Mouse (Mus musculus): ENCODE results near the gene Sf3a3. TPM values are rescaled to one million over a fixed set of nuclear protein-coding genes. Genes with fewer than 3 reads are reported as not detected.
"Not testable (repeated sequence)": the region's sequence is repeated elsewhere in the genome, so short reads cannot be mapped to it uniquely, and the experiment has no call there.

The Sf3a3 gene
- total RNA-seq, 2 experiments from 2014 or later = 36.3 to 36.6 TPM

GRCm38 (mm10) chr4:124694572-124694971, 20.0 kb upstream of the Sf3a3 start:
- intact Hi-C loops (cut with DNase I) = no loop called here
- DNase-seq (ENCODE audit: extremely low spot score in 1 of 2, low spot score in 2 of 2) = no peak

DNA sequence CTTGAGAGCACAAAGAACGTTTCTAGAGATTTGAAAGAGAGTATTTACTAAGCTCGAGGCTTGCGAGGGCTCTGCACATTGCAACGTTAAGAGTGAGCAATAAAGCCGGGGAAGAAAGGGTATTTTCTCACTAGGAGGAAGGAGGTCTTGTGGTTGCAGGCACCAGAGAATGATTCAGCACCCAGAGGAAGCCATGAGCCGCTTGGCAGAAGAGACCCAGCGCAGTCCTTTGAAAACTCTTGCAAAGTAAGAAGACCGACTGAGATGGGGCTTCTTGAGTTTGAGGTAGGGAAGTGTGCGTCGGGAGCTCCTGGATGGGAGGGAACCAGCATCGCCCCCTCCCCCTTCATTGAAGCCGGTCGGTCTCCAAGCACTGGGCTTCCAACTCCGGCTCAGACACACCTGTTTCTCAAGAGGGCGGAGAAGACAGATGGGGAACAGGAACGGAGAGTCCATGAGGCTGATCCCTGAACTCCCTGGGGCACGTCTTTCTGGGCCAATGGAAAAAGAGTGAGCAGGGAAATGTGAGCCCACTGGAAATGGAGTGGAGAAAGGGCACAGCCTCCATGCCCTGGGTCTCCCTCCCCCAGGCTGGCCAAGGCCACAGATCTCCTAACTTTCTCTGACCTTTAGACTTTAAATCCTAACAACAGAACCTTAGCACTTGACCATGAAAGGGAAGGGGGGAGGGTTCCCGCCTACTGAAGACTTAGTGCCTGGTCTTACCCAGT, 18.6 kb upstream of the Sf3a3 start:
- no peak for DNase-seq (ENCODE audit: extremely low spot score in 1 of 2, low spot score in 2 of 2)
- intact Hi-C loops (cut with DNase I) = no loop called here

GRCm38 (mm10) chr4:124699791-124700190, 14.8 kb upstream of the Sf3a3 start:
- no peak for DNase-seq (ENCODE audit: extremely low spot score in 1 of 2, low spot score in 2 of 2)
- intact Hi-C loops (cut with DNase I) = no loop called here

- intact Hi-C loops (cut with DNase I) = no loop called here
- peak in 1 of 2 experiments; percentile 84 for DNase-seq (ENCODE audit: extremely low spot score in 1 of 2, low spot score in 2 of 2)
These were observed 14.2 kb upstream of the Sf3a3 start, which contains the start of gene Fhl3 for GRCm38 (mm10) chr4:124700248-124700971. Gene Fhl3, plus strand, starts transcription at chr4:124700701.

GRCm38 (mm10) chr4:124701052-124701845, 13.3 kb upstream of the Sf3a3 start:
- DNase-seq (ENCODE audit: extremely low spot score in 1 of 2, low spot score in 2 of 2) = peak in 1 of 2 experiments; percentile 71
- intact Hi-C loops (cut with DNase I) = no loop called here

DNA sequence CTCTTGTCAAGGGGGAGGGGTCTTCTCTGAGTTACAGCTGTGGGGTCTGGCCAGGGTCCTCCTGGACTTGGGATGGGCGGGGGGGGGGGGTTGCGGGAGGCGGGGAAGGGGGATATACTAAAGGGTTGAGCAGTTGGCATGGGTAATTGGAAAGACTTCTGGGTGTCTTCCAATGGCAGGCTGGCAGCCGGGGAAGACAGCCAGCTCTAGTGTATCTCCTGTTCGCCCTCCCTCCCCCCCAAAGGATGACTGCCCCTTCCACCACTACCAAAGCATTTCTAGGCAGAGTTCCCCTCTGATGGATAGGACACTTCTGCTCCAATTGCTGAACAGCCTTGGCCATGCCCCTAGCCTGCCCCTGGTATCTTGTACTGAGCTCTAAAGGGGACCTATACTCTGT, 12.7 kb upstream of the Sf3a3 start:
- intact Hi-C loops (cut with DNase I) = no loop called here
- no peak for DNase-seq (ENCODE audit: extremely low spot score in 1 of 2, low spot score in 2 of 2)

- intact Hi-C loops (cut with DNase I) = no loop called here
- peak in 1 of 2 experiments; percentile 72 for DNase-seq (ENCODE audit: extremely low spot score in 1 of 2, low spot score in 2 of 2)
These were observed 11.2 kb upstream of the Sf3a3 start for GRCm38 (mm10) chr4:124703406-124703805.

- peak in 1 of 2 experiments; percentile 59 for DNase-seq (ENCODE audit: extremely low spot score in 1 of 2, low spot score in 2 of 2)
These were observed 10.4 kb upstream of the Sf3a3 start for GRCm38 (mm10) chr4:124703881-124704796.

GRCm38 (mm10) chr4:124704797-124705474, 9.6 kb upstream of the Sf3a3 start:
- intact Hi-C loops (cut with DNase I) = no loop called here

More at GRCm38 (mm10) chr4:124703881-124704796, 10.4 kb upstream of the Sf3a3 start:
- intact Hi-C loops (cut with DNase I) = no loop called here

DNA sequence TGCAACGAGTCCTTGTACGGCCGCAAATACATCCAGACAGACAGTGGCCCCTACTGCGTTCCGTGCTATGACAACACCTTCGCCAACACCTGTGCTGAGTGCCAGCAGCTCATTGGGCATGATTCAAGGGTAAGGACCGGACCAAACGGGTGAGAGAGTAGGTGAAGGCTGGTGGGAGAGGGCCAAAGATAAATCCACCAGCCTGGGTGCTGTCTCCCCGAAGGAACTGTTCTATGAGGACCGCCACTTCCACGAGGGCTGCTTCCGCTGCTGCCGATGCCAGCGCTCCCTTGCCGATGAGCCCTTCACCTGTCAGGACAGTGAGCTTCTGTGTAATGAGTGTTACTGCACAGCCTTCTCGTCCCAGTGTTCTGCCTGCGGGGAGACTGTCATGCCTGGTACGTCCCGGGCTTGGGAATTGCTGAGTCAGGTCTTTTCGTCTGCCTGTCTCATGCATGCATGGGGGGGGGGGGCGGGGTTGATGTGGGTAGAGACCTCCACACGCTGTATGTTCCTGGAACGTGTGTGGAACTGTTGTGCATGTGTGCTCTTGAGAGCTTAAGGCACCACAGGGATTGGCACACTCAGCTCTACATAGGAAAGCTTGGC, 8.8 kb upstream of the Sf3a3 start:
- DNase-seq (ENCODE audit: extremely low spot score in 1 of 2, low spot score in 2 of 2) = no peak
- intact Hi-C loops (cut with DNase I) = no loop called here

More at GRCm38 (mm10) chr4:124704797-124705474, 9.6 kb upstream of the Sf3a3 start:
- DNase-seq (ENCODE audit: extremely low spot score in 1 of 2, low spot score in 2 of 2) = peak in 1 of 2 experiments; percentile 74

DNA sequence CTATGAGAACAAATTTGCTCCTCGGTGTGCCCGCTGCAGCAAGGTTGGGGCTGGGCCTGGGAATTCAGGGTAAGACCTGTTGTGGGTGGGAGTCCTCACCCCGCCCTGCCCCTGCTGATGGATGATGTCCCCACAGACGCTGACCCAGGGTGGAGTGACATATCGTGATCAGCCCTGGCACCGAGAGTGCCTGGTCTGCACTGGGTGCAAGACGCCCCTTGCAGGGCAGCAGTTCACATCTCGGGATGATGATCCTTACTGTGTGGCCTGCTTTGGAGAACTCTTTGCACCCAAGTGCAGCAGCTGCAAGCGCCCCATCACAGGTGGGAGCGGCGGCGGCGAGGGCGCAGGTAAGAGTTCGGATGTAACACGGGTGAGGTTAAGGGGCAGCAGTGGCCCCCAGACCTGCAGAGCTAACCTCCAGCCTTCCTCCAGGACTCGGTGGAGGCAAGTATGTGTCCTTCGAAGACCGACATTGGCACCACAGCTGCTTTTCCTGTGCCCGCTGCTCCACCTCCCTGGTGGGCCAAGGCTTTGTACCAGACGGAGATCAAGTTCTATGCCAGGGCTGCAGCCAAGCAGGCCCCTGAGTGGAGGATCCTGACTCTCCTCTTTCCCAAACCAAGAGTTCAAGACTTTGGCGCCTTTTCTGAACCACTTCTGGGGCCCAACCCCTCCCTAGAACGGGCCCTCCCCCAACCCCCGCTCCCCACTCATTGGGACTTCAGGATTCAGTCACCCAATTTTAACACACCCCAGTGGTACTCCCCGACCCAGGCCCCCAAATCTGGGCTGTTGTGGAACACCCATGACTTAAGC, 7.0 kb upstream of the Sf3a3 start:
- peak in 1 of 2 experiments; percentile 33 for DNase-seq (ENCODE audit: extremely low spot score in 1 of 2, low spot score in 2 of 2)
- intact Hi-C loops (cut with DNase I) = not testable (repeated sequence)

GRCm38 (mm10) chr4:124708200-124708517, 6.4 kb upstream of the Sf3a3 start:
- DNase-seq (ENCODE audit: extremely low spot score in 1 of 2, low spot score in 2 of 2); intact Hi-C loops (cut with DNase I): not testable (repeated sequence)

DNA sequence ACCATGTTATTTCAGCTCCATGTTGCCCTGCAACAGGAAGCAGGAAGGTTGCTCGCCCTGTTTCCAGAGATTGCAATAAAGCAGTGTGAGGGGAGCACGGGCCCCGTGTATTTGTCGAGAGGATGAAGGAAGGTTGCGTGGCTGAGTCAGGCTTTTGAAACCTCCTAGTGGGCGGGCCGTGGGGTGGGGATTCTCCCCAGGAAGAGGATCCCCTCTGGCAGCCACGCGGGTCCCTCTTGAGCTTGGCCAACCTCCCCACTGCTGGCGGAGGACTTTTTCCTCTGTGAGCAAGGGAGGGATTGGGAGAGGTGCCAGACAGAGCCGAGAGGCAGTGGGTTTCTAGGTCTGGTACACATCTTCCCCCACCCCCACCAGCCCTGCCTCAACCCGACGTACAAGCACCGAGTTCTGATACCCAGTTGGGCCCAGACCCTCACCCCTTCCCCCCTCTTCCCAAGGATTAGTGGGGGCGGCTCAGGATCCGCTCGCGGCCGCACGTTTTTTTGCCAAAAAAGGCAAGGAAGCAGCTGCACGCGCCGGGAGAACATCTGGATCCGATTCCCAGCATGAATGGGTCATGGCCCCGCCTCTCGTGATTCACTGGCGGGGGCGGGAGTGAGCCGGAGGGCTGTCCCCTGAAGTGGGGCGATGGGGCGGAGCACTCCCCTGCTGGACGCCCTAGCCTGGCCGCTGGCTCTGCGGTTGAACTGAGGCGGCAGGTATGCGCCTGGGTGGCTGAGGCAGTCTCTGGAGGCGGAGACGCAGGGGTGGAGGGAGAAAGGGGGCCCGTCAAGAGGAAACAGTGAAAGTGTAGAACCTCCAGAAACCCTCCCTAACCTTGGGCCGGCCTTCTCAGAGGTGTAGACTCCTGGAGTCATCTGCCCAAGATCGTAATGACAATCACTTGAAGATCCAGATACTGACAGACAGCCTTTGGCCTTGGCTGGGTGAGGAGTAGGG, 5.8 kb upstream of the Sf3a3 start:
- intact Hi-C loops (cut with DNase I) = no loop called here
- peak; percentile 68 to 96 for DNase-seq (ENCODE audit: extremely low spot score in 1 of 2, low spot score in 2 of 2)

GRCm38 (mm10) chr4:124709961-124710446, 4.6 kb upstream of the Sf3a3 start:
- intact Hi-C loops (cut with DNase I) = loop anchor here (10.0 kb wide), 1 partner anchor 775 kb away; no protein-coding TSS in a partner anchor
- DNase-seq (ENCODE audit: extremely low spot score in 1 of 2, low spot score in 2 of 2) = peak in 1 of 2 experiments; percentile 50

DNA sequence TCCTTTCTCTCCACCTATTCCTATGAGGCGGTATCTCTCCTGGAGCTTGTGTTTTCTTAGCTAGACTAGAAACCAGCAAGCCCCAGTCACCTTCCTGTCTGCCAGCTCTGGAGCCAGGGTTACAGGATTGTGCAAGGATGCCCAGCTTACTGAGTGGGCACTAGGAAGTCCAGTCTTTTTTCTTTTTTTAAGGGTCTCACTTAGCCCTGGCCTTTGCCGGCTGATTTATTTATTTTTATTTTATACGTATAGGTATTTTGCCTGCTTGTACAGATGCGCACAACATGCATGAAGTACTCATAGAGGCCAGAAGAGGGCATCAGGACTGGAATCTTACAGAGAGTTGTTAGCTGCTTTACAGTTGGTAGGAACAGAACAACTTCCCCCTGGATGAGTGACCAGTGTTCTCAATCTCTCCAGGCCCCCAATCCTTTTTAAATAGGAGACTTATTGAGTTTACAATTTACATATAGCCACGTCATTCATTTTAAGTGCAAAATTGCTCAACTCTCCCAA, 3.7 kb upstream of the Sf3a3 start:
- no peak for DNase-seq (ENCODE audit: extremely low spot score in 1 of 2, low spot score in 2 of 2)
- intact Hi-C loops (cut with DNase I) = loop anchor here (10.0 kb wide), 1 partner anchor 776 kb away; no protein-coding TSS in a partner anchor
